In genomic region chr11:23688060-23688459, GRCm38 (mm10) we compare ENCODE assay signal across 23 mouse cellular contexts.
"Had no signal": no experiment of that assay in that cellular context is flagged by ENCODE, and none has a peak within 500 bp of the region (broad histone marks: within the 10 kb centered on the region; RNA-seq: fewer than 3 reads in every experiment).

No protein-coding gene starts in this region.

- H3K4me3 ChIP-seq: limb, embryonic 10.5 days; limb, embryonic 13.5 days; liver, embryonic 12.5 days; liver, embryonic 15.5 days; lung, embryonic 15.5 days; megakaryocyte, embryonic 14.5 days; midbrain, embryonic 10.5 days; midbrain, embryonic 13.5 days; myocyte; neural tube, embryonic 13.5 days had no signal

- H3K9me3 ChIP-seq: limb, embryonic 10.5 days; limb, embryonic 13.5 days; liver, embryonic 12.5 days; liver, embryonic 15.5 days; lung, embryonic 15.5 days; megakaryocyte, embryonic 14.5 days; midbrain, embryonic 10.5 days; midbrain, embryonic 13.5 days; neural tube, embryonic 13.5 days had no signal

- H3K4me2 ChIP-seq: limb, embryonic 13.5 days; liver, embryonic 12.5 days; liver, embryonic 15.5 days; lung, embryonic 15.5 days; midbrain, embryonic 13.5 days; neural tube, embryonic 13.5 days had no signal

- H3K4me1 ChIP-seq: limb, embryonic 10.5 days; limb, embryonic 13.5 days; liver, embryonic 12.5 days; lung, embryonic 15.5 days; megakaryocyte, embryonic 14.5 days; midbrain, embryonic 10.5 days; midbrain, embryonic 13.5 days; neural tube, embryonic 13.5 days had no signal

- H3K9ac ChIP-seq: limb, embryonic 13.5 days; liver, embryonic 12.5 days; liver, embryonic 15.5 days; lung, embryonic 15.5 days; midbrain, embryonic 13.5 days; neural tube, embryonic 13.5 days had no signal

- H3K27ac ChIP-seq: limb, embryonic 10.5 days; limb, embryonic 13.5 days; liver, embryonic 12.5 days; liver, embryonic 15.5 days; lung, embryonic 15.5 days; midbrain, embryonic 10.5 days; midbrain, embryonic 13.5 days; neural tube, embryonic 13.5 days; stomach, postnatal 0 days had no signal

- ATAC-seq: intestine, embryonic 16.5 days; liver, embryonic 12.5 days; midbrain, embryonic 13.5 days; midbrain, embryonic 16.5 days had no signal

- H3K36me3 ChIP-seq: lung, embryonic 15.5 days had no signal

- DNase-seq: kidney, adult 18-20 months; kidney, adult 9 months; kidney, postnatal 14 days; kidney, postnatal 4 days; liver; lung, adult 18-20 months; lung, postnatal 10 days; lung, postnatal 36 days; spleen, adult 18-20 months; thymus, postnatal 36 days had no signal

- H3K27me3 ChIP-seq: limb, embryonic 13.5 days; liver, embryonic 12.5 days; liver, embryonic 15.5 days; lung, embryonic 15.5 days; megakaryocyte, embryonic 14.5 days; midbrain, embryonic 13.5 days; neural tube, embryonic 13.5 days had no signal
